Mouse (Mus musculus): ENCODE results near the gene Smyd3. TPM values are rescaled to one million over a fixed set of nuclear protein-coding genes. Genes with fewer than 3 reads are reported as not detected.

The Smyd3 gene
- polyA plus RNA-seq, 1 experiment from 2014 or later = 30.6 TPM

DNA sequence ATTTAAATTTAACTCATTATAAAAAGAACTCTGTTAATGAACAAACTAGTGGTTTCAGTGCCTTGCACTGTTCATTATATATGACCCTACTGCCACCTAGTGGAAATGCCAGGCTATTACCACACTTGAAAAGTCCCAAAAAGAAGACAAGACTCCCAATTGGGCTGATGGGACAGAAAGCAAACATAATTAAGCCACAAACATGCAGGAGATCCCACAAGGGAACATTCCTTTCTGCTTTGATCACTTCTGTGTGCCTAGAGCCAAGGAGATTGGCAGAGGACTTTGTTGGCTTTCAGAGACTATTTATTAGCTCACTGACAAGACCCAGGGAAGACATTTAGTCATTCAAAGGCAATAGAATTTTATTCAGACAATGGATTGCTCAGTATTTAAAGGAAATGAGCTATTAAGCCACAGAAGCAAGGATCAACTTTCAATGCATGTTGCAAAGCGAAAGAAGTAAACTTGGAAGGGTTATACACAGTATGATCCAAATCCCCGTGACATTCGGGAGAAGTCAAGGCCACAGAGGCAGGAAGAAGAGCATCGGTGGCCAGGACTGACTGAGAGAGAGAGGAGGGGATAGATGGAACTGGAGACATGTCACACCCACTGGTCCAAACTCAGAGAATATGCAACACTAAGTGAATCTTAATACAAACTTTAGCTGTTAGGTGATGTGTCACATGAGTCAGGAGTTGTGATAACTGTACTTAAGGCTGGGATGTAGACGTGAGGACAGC is 40.5 kb downstream of the Smyd3 start:
- Histone ChIP-seq H3K4me2 (ENCODE audit: low read length) (no peak overlapping the region), H3K4me1 (ENCODE audit: control insufficient read depth, insufficient read depth, low read length) (no peaks in the 10 kb centered on the region), H3K27ac (ENCODE audit: low read length) (no peak overlapping the region), H3K9ac (ENCODE audit: low read depth, low read length) (no peak overlapping the region), H3K4me3 (ENCODE audit: low read depth, low read length) (no peak overlapping the region), H3K27me3 (ENCODE audit: control insufficient read depth, insufficient read depth, low read depth, low read length) (no peaks in the 10 kb centered on the region), H3K9me3 (replicated peaks; ENCODE audit: control insufficient read depth, low read length, poor library complexity, severe bottlenecking) (peaks cover 5% of the 10 kb centered on the region; the same call in 1 of the 2 replicates), H3K36me3 (ENCODE audit: control insufficient read depth, insufficient read depth, low read length) (peaks cover 2% of the 10 kb centered on the region; the same call in 1 of the 2 replicates)
- ATAC-seq = peak; percentile 84
- 67% methylated on average over 5 of the region's 5 CpGs for WGBS

DNA sequence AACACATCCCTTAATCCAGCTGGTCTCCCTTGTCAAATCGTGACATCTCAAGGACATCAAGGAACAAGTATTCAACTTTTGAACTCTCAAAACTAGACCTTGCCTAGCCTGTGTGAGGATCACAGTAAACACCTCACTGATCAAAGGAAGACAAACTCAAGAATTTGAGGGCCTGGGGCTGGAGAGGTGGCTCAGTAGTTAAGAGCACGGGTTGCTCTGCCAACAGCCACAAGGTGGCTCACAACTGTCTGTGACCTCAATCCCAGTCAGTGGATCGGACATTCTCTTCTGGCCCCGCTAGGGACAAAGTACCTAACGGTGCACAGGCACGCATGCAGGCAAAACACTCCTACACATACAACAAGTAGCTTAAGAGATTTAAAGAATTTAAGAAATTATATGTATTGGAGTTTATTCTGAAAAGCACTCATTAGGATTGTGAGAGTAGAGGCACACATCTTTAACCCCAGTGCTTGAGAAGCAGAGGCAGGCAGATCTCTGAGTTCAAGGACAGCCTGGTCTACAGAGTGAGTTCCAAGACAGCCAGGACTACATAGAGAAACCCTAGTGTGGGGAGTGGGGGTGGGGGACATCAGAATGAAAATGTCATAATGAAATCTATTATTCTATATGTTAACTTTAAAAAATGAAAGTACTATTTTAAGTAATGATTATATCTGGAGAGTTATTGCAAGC is 41.2 kb downstream of the Smyd3 start:
- Histone ChIP-seq H3K4me1 (ENCODE audit: control insufficient read depth, insufficient read depth, low read length) (no peaks in the 10 kb centered on the region), H3K9me3 (replicated peaks; ENCODE audit: control insufficient read depth, low read length, poor library complexity, severe bottlenecking) (peaks cover 5% of the 10 kb centered on the region; the same call in 1 of the 2 replicates), H3K27me3 (ENCODE audit: control insufficient read depth, insufficient read depth, low read depth, low read length) (no peaks in the 10 kb centered on the region), H3K4me3 (ENCODE audit: low read depth, low read length) (no peak overlapping the region), H3K27ac (ENCODE audit: low read length) (no peak overlapping the region), H3K9ac (ENCODE audit: low read depth, low read length) (no peak overlapping the region), H3K4me2 (ENCODE audit: low read length) (no peak overlapping the region), H3K36me3 (ENCODE audit: control insufficient read depth, insufficient read depth, low read length) (peaks cover 2% of the 10 kb centered on the region; the same call in 1 of the 2 replicates)
- peak; percentile 75; the same call in 1 of the 2 replicates for ATAC-seq
- 54% methylated on average over 6 of the region's 6 CpGs for WGBS

DNA sequence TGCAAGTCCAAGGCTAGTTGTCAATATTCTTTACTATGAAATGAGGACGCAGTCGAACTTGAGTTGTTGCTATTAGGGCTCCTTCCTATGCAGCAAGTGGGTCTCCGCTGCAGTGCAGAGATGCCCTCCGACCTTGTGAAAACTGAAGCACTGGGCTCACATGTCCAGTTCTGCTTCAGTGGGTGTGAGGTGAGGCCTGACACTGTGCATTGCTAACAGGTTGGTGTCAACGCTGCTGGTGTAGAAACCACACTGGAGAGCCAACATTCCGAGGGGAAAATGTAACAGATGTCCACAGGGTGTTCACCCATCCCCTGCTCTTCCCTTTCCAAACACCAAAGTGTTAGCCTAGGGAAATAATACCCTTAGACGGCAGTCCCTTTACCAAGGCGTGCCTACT is 43.1 kb downstream of the Smyd3 start:
- H3K4me1 ChIP-seq (ENCODE audit: control insufficient read depth, insufficient read depth, low read length) = no peaks in the 10 kb centered on the region
- no peak overlapping the region for H3K27ac ChIP-seq (ENCODE audit: low read length)
- no peak overlapping the region for H3K4me2 ChIP-seq (ENCODE audit: low read length)
- no peak overlapping the region for H3K9ac ChIP-seq (ENCODE audit: low read depth, low read length)
- H3K9me3 ChIP-seq (replicated peaks; ENCODE audit: control insufficient read depth, low read length, poor library complexity, severe bottlenecking) = peaks cover 5% of the 10 kb centered on the region; the same call in 1 of the 2 replicates
- no peak overlapping the region for H3K4me3 ChIP-seq (ENCODE audit: low read depth, low read length)
- ATAC-seq = no peak
- peaks cover 2% of the 10 kb centered on the region; the same call in 1 of the 2 replicates for H3K36me3 ChIP-seq (ENCODE audit: control insufficient read depth, insufficient read depth, low read length)
- no peaks in the 10 kb centered on the region for H3K27me3 ChIP-seq (ENCODE audit: control insufficient read depth, insufficient read depth, low read depth, low read length)
- 94% methylated on average over 8 of the region's 8 CpGs for WGBS

DNA sequence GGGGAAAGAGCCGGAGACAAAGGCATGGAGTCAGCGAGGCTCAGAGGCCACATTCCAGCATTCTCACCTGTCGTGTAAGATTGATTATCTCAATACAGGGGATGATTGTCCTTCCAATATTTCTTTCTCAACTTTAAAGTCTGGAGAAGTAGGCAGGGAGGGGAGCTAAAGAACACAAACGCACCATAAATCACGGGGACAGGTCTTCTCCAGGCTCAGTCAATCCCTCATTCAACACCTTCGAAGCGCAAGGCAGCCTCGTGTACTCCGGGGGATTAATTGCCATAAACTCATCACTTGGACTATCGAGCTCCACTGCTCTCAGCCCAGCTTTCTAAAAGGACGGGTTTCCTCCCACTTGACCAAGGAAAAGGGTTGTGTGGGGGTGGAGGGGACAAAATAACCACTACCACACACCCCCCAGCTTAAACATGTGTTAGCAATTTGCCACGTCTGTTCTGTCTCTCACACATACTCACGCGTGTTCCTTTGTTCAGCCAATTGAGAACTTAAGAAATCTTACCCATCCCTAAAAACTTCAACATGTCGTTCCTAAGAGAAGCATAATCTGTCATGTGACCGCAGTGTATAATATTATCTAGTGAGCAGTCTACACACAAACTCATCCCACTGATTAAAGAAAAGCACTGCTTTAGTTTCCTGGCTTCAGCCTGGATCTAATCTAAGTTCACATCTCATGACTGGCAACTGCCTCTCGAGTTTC is 43.8 kb downstream of the Smyd3 start:
- peaks cover 2% of the 10 kb centered on the region; the same call in 1 of the 2 replicates for H3K36me3 ChIP-seq (ENCODE audit: control insufficient read depth, insufficient read depth, low read length)
- peaks cover 5% of the 10 kb centered on the region; the same call in 1 of the 2 replicates for H3K9me3 ChIP-seq (replicated peaks; ENCODE audit: control insufficient read depth, low read length, poor library complexity, severe bottlenecking)
- no peaks in the 10 kb centered on the region for H3K4me1 ChIP-seq (ENCODE audit: control insufficient read depth, insufficient read depth, low read length)
- H3K27me3 ChIP-seq (ENCODE audit: control insufficient read depth, insufficient read depth, low read depth, low read length) = no peaks in the 10 kb centered on the region
- no peak overlapping the region for H3K27ac ChIP-seq (ENCODE audit: low read length)
- H3K9ac ChIP-seq (ENCODE audit: low read depth, low read length) = no peak overlapping the region
- no peak for ATAC-seq
- H3K4me2 ChIP-seq (ENCODE audit: low read length) = no peak overlapping the region
- WGBS = 91% methylated on average over 17 of the region's 17 CpGs
- no peak overlapping the region for H3K4me3 ChIP-seq (ENCODE audit: low read depth, low read length)

DNA sequence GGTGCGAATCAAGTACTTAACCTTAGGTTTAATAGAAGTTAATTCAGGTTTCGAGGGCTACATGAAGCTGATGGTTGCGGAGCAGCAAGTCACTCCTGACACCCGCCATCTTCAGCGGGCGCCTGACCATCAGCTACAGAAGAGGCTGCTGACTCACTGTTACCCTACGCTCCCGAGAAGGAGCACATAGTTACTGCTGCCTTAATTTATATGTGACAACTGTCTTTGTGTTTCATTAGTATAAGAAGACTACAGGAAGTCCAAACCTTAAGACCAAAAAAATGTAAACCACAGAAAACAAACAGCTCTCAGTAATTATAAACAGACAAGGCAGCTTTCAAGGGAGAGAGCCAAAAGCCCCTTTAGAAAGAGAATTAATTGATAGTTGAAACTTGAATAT is 49.9 kb downstream of the Smyd3 start:
- no peaks in the 10 kb centered on the region for H3K4me1 ChIP-seq (ENCODE audit: control insufficient read depth, insufficient read depth, low read length)
- 89% methylated on average over 8 of the region's 8 CpGs for WGBS
- peaks cover 5% of the 10 kb centered on the region; the same call in 1 of the 2 replicates for H3K9me3 ChIP-seq (replicated peaks; ENCODE audit: control insufficient read depth, low read length, poor library complexity, severe bottlenecking)
- H3K36me3 ChIP-seq (ENCODE audit: control insufficient read depth, insufficient read depth, low read length) = peaks cover 2% of the 10 kb centered on the region; the same call in 1 of the 2 replicates
- no peak overlapping the region for H3K4me3 ChIP-seq (ENCODE audit: low read depth, low read length)
- no peak for ATAC-seq
- H3K4me2 ChIP-seq (ENCODE audit: low read length) = no peak overlapping the region
- H3K27me3 ChIP-seq (ENCODE audit: control insufficient read depth, insufficient read depth, low read depth, low read length) = no peaks in the 10 kb centered on the region
- no peak overlapping the region for H3K9ac ChIP-seq (ENCODE audit: low read depth, low read length)
- H3K27ac ChIP-seq (ENCODE audit: low read length) = no peak overlapping the region

DNA sequence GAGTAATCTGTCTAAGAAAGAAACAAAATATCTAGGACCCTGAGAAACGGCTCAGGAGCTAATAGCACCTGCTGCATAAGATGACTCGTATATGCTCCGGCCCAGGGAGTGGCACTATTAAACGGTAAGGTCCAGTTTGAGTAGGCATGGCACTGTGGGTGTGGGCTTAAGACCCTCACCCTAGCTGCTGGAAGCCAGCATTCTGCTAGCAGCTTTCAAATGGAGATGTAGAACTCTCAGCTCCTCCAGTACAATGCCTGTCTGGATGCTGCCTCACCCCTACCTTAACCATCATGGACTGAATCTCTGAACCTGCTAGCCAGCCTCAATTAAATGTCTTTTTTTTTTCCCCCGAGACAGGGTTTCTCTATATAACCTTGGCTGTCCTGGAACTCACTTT is 55.5 kb downstream of the Smyd3 start:
- Histone ChIP-seq H3K9ac (ENCODE audit: low read depth, low read length) (no peak overlapping the region), H3K27me3 (ENCODE audit: control insufficient read depth, insufficient read depth, low read depth, low read length) (no peaks in the 10 kb centered on the region), H3K4me1 (ENCODE audit: control insufficient read depth, insufficient read depth, low read length) (no peaks in the 10 kb centered on the region), H3K27ac (ENCODE audit: low read length) (no peak overlapping the region), H3K36me3 (ENCODE audit: control insufficient read depth, insufficient read depth, low read length) (no peaks in the 10 kb centered on the region), H3K4me2 (ENCODE audit: low read length) (no peak overlapping the region), H3K4me3 (ENCODE audit: low read depth, low read length) (no peak overlapping the region), H3K9me3 (replicated peaks; ENCODE audit: control insufficient read depth, low read length, poor library complexity, severe bottlenecking) (no peaks in the 10 kb centered on the region)
- ATAC-seq = no peak
- WGBS = 86% methylated on average over 5 of the region's 5 CpGs

DNA sequence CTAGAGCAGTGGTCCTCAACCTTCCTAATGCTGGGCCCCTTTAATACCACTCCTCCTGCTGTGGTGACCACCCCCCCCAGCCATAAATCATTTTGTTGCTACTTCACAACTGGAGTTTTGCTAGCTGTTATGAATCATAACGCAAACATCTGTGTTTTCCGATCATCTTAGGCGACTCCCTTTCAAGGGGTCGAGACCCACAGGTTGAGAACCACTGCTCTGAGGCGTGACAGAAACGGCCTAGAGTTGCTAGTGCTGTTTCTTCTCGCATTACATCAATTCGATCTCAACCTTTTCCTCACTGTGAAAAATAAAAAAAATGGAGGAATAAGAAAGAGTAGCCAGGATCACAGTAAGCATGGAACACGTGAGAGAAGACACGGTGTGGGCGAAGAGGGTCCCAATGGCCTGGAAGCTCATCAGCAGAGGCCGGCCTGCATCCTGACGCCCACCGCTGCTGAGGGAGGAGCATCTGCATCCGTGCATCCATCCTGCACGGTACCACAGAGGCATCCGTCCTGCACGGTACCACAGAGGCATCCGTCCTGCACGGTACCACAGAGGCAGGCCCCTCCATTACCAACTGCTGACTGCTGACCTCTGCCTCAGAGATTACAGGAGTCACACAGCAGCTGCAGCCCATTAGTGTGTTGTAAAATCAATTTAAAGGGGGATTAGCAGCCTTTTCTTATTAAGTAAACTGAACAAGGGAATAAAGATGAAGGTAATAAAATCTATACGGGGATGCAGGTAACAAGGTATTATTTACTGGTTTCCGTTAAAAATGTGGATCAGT is 56.6 kb downstream of the Smyd3 start:
- 79% methylated on average over 22 of the region's 22 CpGs for WGBS

DNA sequence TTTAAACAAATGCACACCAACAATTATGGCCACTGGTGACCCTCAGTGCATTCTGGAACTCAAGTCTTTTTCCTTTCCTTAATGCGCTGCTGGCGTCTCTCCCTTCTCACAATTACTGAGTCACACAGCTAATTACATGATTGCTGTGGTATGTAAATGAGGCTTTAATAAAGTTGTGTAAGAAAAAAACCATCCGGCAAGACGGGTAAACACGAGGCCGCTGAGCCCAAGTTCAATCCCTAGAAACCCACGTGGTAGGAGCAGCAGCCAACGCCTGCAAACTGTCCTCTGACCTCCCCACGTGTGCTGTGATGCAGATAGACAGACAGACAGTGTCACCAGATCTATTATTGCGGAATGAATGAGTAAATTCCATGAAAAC is 58.9 kb downstream of the Smyd3 start:
- H3K4me2 ChIP-seq (ENCODE audit: low read length) = no peak overlapping the region
- no peaks in the 10 kb centered on the region for H3K4me1 ChIP-seq (ENCODE audit: control insufficient read depth, insufficient read depth, low read length)
- no peak overlapping the region for H3K4me3 ChIP-seq (ENCODE audit: low read depth, low read length)
- no peaks in the 10 kb centered on the region for H3K36me3 ChIP-seq (ENCODE audit: control insufficient read depth, insufficient read depth, low read length)
- H3K9me3 ChIP-seq (replicated peaks; ENCODE audit: control insufficient read depth, low read length, poor library complexity, severe bottlenecking) = no peaks in the 10 kb centered on the region
- H3K27me3 ChIP-seq (ENCODE audit: control insufficient read depth, insufficient read depth, low read depth, low read length) = no peaks in the 10 kb centered on the region
- no peak overlapping the region for H3K27ac ChIP-seq (ENCODE audit: low read length)
- H3K9ac ChIP-seq (ENCODE audit: low read depth, low read length) = no peak overlapping the region
- WGBS = 66% methylated on average over 10 of the region's 10 CpGs
- no peak for ATAC-seq

More for the DNA sequence above, 56.6 kb downstream of the Smyd3 start:
- no peak overlapping the region for H3K9ac ChIP-seq (ENCODE audit: low read depth, low read length)
- H3K4me1 ChIP-seq (ENCODE audit: control insufficient read depth, insufficient read depth, low read length) = no peaks in the 10 kb centered on the region
- no peak overlapping the region for H3K4me3 ChIP-seq (ENCODE audit: low read depth, low read length)
- H3K27ac ChIP-seq (ENCODE audit: low read length) = no peak overlapping the region
- no peak overlapping the region for H3K4me2 ChIP-seq (ENCODE audit: low read length)
- no peaks in the 10 kb centered on the region for H3K9me3 ChIP-seq (replicated peaks; ENCODE audit: control insufficient read depth, low read length, poor library complexity, severe bottlenecking)
- H3K36me3 ChIP-seq (ENCODE audit: control insufficient read depth, insufficient read depth, low read length) = no peaks in the 10 kb centered on the region
- H3K27me3 ChIP-seq (ENCODE audit: control insufficient read depth, insufficient read depth, low read depth, low read length) = no peaks in the 10 kb centered on the region
- no peak for ATAC-seq

Data from midbrain, embryonic 16.5 days (tissue).